Mouse (Mus musculus) retina, postnatal 7 days (tissue): Measurements from ENCODE around the gene Fcgr1.
A peak's percentile ranks its signal among the peaks of the same experiment; 100 is the strongest.
"Not testable (repeated sequence)": the region's sequence is repeated elsewhere in the genome, so short reads cannot be mapped to it uniquely, and the experiment has no call there.

ENCODE experiments used
- DNase-seq: peaks from one replicate; pipeline ENCODE4 v3.0.0-alpha.2; 2012; ENCODE audit warnings: low read depth, low spot score

The Fcgr1 gene

DNA sequence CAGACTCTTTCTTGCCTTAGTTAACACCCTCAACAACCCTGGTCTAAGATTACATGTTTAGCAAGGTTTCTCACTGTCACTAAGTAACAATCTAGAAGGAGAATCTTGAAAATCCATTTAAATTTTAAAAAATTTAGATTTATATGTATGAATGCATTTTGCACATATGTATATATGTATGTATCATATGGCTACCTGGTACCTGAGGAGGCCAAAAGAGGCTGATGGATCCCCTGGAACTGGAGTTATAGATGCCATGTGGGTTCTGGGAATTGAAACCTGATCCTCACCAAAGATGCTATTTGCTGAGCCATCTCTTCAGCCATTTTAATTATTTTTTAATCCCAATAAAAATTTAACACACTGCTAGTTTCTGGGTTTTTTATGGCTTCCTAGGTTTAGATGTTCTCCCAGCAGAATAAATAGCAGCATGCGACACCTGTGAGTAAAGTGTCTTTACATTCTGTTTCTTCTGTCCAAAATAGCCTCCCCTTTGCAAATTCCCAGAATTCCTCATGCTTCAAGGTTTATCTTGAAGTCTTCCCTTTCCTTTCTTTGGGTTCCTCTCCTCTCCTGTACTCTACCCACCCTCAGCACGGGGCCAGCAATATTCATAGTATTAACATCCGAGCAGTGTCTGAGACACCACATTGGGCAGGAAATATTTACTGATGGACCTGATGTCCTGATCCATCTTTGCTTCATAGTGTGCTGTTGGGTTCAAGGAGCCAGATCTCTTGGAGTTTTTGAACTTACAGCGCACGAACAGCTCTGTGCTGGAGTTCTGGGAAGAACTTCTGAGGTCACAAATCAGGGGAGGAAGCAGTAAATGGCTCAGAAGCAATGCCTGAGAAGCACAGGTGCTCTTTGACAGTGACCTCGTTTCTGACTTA, 45.4 kb downstream of the Fcgr1 start:
- no peak for DNase-seq

DNA sequence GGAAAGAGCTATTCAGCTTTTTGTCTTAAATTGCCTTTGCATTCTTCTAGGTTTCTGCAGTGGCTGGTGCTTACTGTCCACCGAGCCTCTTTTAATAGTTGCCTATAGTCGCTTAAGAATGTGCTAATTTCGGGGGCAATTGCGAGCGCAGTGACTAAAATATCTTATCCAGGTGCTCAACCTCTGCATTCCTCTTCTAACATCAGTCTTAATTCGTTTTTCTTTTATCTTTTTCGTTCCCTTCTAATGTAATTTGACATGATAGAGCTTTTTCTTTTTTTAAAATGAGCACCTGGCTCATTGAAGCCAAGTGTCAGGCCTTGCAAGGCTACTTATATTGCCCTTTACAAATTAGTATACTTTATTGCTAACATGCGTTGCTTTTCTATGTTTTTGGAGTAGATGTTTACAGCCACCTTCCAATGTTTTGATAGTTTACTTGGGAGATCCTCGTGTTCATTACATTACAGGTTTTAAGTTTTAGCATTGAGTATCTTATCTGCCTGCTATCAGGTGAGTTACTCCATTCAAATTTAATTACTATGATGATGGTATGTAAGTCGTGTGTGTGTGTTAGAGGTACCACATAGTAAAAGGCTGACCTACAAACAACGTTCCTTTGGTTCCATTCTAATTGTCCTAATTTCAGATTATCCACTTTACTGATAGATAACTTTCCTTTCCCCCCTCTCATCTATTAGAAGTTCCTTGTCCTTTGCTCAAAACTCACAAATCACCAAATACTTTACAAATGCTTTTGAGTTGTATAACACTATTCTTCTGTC, 46.2 kb downstream of the Fcgr1 start:
- DNase-seq = no peak

DNA sequence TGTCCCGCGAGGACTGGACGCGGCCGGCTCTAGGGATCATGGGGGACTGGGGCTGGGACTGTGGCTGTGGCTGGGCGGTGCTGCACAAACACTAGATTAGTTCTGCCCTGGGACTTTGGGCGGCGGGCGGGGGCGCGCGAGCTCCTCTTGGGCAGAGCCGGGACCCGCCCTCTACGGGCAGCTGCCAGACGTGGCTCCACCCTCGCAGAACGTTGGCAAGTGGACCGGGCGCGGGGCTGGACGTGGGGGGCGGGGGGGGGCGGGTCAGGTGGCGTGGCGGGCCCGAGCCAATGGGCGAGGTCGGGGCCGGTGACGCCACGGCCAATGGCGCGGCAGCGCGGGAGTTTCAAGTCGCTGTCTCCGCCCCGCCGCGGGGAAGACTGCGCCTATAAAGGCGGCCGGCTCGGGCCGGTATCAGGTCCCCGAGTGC, 47.3 kb downstream of the Fcgr1 start, which contains the start of gene Hist2h3c1:
Gene Hist2h3c1 (plus strand): TSS at position 259 of the 430 bp plus-strand sequence.
- not testable (repeated sequence) for DNase-seq

DNA sequence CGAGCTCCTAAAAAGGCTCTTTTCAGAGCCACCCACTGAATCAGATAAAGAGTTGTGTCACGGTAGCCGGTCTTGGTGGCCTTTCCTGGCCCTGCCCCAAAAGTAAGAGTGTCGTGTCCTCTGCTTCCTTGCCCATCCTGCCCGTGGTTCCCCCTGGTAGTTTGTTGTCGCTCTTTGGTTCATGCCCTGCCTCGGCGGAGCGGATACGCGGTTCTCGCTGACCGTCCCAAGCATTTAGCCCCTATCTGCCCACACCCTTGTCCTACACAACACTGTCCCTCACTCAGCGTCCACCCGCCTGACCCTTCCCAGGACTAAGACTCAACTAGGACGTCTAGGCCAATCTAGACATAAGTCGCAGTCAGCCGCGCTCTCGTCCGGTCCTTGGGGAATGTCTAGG, 47.8 kb downstream of the Fcgr1 start:
- not testable (repeated sequence) for DNase-seq

DNA sequence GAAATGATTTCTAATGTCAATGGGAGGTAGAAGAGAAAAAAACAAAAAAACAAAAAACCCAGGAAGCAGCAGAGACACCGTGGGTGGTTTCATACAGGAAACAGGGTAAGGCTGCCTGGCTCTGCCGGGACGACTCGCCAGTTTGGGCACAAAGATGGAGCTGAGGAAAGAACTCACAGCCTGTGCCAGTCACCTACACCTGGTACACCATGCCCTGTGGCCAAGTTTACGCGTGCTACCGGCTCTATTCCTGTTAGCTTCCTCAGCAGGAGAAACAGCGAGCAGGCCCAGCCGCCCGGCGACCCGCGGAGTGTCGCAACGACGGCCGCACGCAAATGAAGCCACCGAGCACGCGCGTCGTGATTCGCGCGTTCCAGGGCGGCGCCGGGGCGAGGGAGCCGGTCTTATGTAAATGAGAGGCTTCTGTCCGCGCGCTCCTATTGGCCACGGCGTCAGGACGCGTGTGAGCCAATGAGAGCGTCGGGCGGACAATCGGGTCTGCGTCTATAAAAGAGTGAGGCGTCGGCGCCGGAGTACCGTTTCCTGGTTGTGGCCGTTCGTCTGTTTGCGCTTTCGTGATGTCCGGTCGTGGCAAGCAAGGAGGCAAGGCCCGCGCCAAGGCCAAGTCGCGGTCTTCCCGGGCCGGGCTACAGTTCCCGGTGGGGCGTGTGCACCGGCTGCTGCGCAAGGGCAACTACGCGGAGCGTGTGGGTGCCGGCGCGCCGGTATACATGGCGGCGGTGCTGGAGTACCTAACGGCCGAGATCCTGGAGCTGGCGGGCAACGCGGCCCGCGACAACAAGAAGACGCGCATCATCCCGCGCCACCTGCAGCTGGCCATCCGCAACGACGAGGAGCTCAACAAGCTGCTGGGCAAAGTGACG, 48.5 kb downstream of the Fcgr1 start, which contains the start of gene Hist2h2aa1:
Gene Hist2h2aa1 (plus strand): TSS at position 495 of the 884 bp plus-strand sequence.
- peak; percentile 41 for DNase-seq

DNA sequence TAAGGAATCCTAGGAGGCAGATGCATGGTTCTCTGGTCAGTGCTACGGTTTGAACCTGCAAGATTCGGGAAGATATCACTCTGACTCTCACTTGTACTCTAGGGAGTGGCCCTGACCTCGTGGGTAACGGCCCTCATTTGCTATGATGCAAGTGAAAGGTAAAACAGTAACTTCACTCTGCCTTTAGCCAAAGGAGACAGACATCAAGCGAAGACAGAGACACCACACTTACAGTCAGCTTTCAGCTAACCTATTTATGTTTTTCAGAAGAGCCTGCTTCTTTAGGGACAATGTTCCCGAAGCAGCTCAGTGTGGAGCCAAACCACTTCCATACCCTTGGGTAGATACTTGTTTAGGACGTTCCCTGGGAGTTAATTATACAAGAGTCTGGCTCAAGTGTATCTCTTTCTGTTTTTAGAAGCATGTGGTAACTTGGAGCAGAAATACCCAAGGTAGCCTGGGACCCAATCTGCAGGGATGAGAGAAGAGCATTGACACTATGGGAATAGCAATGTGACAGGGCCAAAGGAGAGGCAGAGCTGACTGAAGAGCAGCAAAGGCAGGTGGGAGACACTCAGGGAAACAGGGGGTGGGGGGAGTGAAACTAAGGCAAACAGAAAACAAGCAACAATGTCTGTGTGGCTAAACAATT, 49.7 kb downstream of the Fcgr1 start:
- no peak for DNase-seq

DNA sequence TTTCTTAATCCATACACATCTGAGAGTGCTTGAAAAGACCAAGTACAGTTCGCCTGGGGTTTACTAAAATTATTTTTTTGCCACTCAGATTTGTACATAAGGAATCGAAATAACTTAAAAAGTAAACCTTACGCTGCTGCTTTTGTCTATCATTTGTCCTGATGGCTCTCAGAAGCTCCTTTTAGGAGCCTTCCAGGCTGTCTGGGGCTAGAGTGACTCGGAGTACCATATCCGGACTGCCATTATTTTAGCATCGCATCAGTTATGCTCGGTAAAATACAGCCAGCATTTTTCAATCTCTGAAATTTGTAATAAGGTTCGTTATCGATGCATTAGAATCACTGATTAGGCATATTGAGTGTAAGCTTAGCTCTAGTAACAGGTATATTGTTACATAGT, 53.0 kb downstream of the Fcgr1 start:
- no peak for DNase-seq

DNA sequence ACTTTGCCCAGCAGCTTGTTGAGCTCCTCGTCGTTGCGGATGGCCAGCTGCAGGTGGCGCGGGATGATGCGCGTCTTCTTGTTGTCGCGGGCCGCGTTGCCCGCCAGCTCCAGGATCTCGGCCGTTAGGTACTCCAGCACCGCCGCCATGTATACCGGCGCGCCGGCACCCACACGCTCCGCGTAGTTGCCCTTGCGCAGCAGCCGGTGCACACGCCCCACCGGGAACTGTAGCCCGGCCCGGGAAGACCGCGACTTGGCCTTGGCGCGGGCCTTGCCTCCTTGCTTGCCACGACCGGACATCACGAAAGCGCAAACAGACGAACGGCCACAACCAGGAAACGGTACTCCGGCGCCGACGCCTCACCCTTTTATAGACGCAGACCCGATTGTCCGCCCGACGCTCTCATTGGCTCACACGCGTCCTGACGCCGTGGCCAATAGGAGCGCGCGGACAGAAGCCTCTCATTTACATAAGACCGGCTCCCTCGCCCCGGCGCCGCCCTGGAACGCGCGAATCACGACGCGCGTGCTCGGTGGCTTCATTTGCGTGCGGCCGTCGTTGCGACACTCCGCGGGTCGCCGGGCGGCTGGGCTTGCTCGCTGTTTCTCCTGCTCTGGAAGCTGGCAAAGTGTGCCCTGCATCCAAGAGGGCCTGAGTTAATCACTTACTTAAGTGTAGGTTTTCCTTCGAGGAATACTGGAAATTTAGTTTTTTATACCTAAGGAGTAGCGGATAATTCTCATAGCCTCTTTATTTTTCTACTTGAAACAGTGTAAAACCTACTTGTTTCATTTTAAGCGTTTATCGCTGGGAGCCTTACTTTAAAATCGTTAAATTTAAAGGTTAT, 53.6 kb downstream of the Fcgr1 start, which contains the start of gene Hist2h2aa2:
Gene Hist2h2aa2 (minus strand): TSS at position 328 of the 850 bp plus-strand sequence.
- peak; percentile 48 for DNase-seq

DNA sequence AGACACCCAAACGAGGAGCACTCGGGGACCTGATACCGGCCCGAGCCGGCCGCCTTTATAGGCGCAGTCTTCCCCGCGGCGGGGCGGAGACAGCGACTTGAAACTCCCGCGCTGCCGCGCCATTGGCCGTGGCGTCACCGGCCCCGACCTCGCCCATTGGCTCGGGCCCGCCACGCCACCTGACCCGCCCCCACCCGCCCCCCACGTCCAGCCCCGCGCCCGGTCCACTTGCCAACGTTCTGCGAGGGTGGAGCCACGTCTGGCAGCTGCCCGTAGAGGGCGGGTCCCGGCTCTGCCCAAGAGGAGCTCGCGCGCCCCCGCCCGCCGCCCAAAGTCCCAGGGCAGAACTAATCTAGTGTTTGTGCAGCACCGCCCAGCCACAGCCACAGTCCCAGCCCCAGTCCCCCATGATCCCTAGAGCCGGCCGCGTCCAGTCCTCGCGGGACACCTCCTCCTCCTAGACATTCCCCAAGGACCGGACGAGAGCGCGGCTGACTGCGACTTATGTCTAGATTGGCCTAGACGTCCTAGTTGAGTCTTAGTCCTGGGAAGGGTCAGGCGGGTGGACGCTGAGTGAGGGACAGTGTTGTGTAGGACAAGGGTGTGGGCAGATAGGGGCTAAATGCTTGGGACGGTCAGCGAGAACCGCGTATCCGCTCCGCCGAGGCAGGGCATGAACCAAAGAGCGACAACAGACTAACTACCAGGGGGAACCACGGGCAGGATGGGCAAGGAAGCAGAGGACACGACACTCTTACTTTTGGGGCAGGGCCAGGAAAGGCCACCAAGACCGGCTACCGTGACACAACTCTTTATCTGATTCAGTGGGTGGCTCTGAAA, 54.6 kb downstream of the Fcgr1 start, which contains the start of gene Hist2h3c2:
Gene Hist2h3c2 (minus strand): TSS at position 174 of the 840 bp plus-strand sequence.
- DNase-seq = not testable (repeated sequence)

DNA sequence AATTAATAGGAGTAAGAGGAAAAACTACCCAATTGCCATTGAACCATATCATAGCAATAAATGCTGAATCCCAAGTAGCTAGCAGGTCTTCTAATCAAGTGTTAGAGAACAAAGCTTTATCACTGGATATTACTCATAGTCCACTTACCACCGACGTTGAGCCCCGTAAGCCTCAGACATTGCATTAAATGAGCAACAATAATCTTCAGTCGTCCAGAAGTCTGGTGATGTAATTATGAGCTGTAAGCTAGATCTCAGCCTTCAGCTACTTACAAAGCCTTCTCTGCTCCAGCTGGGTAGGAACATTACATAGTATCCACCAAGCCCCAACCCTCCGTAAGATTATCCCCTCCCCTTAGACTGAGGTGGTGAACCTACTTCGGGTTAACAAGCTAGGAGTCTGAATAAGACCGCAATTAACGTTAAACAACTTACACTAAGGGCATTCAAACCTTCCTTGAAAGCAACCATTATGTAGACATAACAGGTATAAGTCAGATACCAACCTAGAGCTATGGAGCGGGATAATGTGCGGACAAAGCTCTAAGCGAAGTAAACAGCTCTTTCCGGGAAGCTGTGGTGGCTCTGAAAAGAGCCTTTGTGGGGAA, 55.8 kb downstream of the Fcgr1 start:
- DNase-seq = peak; percentile 47

DNA sequence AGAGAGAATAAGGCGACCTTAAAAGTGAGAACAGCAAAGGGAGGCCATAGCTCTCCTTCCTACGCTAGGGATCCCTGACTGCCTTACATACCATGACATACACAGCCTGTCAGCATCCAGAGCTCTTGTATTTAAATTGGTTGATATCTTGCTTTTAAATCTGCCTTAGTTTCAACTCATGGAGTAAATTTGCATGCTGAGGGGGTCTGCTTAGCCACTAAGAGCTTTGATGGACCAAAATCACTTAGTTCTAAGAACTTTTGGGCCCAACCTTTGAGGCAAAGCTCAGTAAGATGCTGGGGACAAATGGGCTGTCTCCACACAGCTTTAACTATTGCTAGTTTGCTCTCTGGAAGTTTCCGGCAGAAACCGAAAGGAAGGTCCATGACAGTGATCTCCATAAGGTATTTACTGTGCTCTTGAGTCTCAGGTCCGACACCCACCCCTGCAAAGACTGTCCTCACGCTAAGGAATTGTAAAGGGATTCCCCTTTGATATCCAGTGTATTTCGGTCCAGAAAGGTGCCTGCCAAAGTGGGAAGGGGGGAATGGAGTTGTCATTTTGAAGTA, 56.4 kb downstream of the Fcgr1 start:
- no peak for DNase-seq

DNA sequence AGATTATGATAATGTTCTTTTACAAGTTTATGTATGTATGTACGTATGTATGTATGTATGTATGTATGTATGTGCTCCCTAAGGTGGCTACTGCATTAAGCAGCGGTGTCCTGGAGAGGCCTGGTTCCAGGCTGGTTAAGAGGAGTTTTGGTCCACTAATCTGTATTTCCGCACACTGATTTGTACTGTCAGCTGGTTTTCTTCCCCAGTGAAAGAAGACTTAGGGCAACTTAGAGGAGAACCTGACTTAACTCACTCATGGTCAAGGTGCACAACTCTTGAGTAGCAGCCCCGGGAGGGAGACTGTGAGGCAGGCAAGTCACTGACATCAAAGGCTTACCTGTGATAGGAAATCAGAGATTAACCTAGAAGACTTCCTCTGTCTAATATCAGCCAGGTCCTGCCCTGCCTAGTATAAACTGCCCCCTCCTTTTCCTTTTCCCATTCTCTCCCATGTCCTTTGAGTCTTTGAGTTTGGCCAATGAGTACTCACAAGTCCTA, 56.9 kb downstream of the Fcgr1 start:
- no peak for DNase-seq

DNA sequence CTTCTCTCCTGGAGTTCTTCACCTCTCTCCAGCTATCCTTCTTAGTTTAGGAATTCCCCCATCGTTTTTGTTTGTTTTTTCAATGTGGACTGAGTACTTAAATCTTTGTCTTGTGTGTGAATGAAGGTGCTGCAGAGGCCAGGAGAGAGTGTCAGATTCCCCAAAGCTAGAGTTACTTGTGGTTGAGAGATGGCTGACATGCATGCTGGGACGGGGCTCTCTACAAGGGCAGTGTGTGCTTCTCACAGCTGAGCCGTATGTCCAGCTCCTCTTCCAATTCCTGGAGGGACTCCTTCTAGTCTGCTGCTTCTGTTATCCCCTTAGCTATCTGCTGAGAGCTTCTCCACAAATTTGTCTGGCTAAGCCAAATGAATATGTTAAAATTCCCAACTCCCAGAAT, 57.9 kb downstream of the Fcgr1 start:
- no peak for DNase-seq

DNA sequence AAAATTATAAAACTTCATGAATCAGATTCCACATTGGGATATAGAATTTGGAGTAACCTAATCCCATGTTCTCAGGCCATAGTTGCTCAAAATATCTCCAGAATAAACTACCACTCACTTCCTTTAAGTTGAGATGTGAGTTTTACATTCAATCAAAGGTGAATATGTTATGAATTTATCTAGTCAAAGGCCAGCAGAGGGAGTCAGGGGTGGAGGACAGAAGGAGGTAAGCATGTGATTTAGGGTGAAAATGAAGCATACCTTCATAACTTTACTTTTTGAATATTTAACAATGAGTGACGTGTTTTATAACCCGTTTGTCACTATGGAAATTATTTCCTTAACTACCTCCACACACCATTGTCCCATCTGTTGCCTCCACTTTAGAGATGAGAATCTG, 58.9 kb downstream of the Fcgr1 start:
- DNase-seq = no peak
